Mouse (Mus musculus) intestine, embryonic 14.5 days (tissue): ENCODE data around the gene Cadm2. TPM values are rescaled to one million over a fixed set of nuclear protein-coding genes. Genes with fewer than 3 reads are reported as not detected.

Experiments used
- ATAC-seq: fragments of 200-750 bp; cut with Nextera tagmentation; replicated peaks from 2 replicates; pipeline ENCODE4 v1.8.0; 2017; ENCODE audit warnings: low read depth, moderate number of reproducible peaks, moderate TSS enrichment, moderate library complexity; ENCODE audit not compliant: low FRiP score, low TSS enrichment
- DNase-seq: peaks from one replicate; pipeline ENCODE4 v3.0.0-alpha.2; 2018; ENCODE audit warnings: low spot score
- H3K27ac ChIP-seq: fragments of 300-500 bp; sonication (generic); 2 replicates; pipeline ENCODE4 v1.5.1; 2014; ENCODE audit warnings: low read depth, mild to moderate bottlenecking, control low read depth
- H3K27me3 ChIP-seq: fragments of 300-500 bp; sonication (generic); replicated peaks from 2 replicates; pipeline ENCODE4 v1.6.1; 2014; ENCODE audit warnings: low read length, control low read depth; ENCODE audit not compliant: control insufficient read depth, insufficient read depth
- H3K36me3 ChIP-seq: fragments of 300-500 bp; sonication (generic); 2 replicates; pipeline ENCODE4 v1.6.1; 2014; ENCODE audit warnings: low read length, control low read depth; ENCODE audit not compliant: control insufficient read depth, insufficient read depth
- H3K4me1 ChIP-seq: fragments of 300-500 bp; sonication (generic); replicated peaks from 2 replicates; pipeline ENCODE4 v1.6.1; 2014; ENCODE audit warnings: low read length, control low read depth, mixed read lengths; ENCODE audit not compliant: control insufficient read depth, insufficient read depth
- H3K4me2 ChIP-seq: fragments of 300-500 bp; sonication (generic); 2 replicates; pipeline ENCODE4 v1.6.1; 2014; ENCODE audit warnings: low read length
- H3K4me3 ChIP-seq: fragments of 300-500 bp; sonication (generic); 2 replicates; pipeline ENCODE4 v1.5.1; 2014; ENCODE audit warnings: low read depth, low read length, control low read depth, mixed read lengths
- H3K9ac ChIP-seq: fragments of 300-500 bp; sonication (generic); 2 replicates; pipeline ENCODE4 v1.6.1; 2014; ENCODE audit warnings: mild to moderate bottlenecking, low read length
- H3K9me3 ChIP-seq: fragments of 300-500 bp; sonication (generic); 2 replicates; pipeline ENCODE4 v1.6.1; 2016; ENCODE audit warnings: low read length, control low read depth; ENCODE audit not compliant: control insufficient read depth
- WGBS: fragments of 180-500 bp; shearing (Covaris S2); extraction: QIAGEN DNeasy Blood & Tissue Kit; methylation state at CpG from one replicate; pipeline ENCODE4 v1.1.7; 2014; 5-methylcytosine and 5-hydroxymethylcytosine counted together
- polyA plus RNA-seq: library from polyadenylated mRNA; unstranded; fragments of >200 nt; fragmentation: Nextera tagmentation; extraction: Ambion mirVana; gene quantifications from 2 replicates; pipeline ENCODE4 v1.2.1, GENCODE M21; 2014

Gene Cadm2
- polyA plus RNA-seq, 1 experiment from 2014 or later, result 0.91 TPM

- H3K27ac ChIP-seq, result no peak overlapping the region
- H3K4me2 ChIP-seq, result no peak overlapping the region
- H3K4me1 ChIP-seq, result no peaks in the 10 kb centered on the region
- peaks cover 14% of the 10 kb centered on the region for H3K27me3 ChIP-seq
- no peak overlapping the region for H3K4me3 ChIP-seq
- H3K9me3 ChIP-seq, result 0 out of 2 replicates have a peak, but pooled peaks cover 7% of the 10 kb centered on the region
- DNase-seq, result no peak
- H3K9ac ChIP-seq, result no peak overlapping the region
- ATAC-seq, result no peak
- H3K36me3 ChIP-seq, result no peaks in the 10 kb centered on the region
- WGBS, result 40% methylated on average over 2 of the region's 2 CpGs
Observed at GRCm38 (mm10) chr16:67613876-67614275, 6.8 kb downstream of the Cadm2 start.

- Histone ChIP-seq H3K4me2 (no peak overlapping the region), H3K4me1 (no peaks in the 10 kb centered on the region), H3K9me3 (no peaks in the 10 kb centered on the region), H3K27ac (no peak overlapping the region), H3K4me3 (no peak overlapping the region), H3K36me3 (no peaks in the 10 kb centered on the region), H3K9ac (no peak overlapping the region), H3K27me3 (0 out of 2 replicates have a peak, but pooled peaks cover 2% of the 10 kb centered on the region)
- ATAC-seq (no peak), DNase-seq (no peak)
- 45% methylated on average over 7 of the region's 7 CpGs for WGBS
Observed at GRCm38 (mm10) chr16:67610904-67611681, 9.6 kb downstream of the Cadm2 start.

- Histone ChIP-seq H3K27ac (no peak overlapping the region), H3K27me3 (no peaks in the 10 kb centered on the region), H3K9me3 (no peaks in the 10 kb centered on the region), H3K9ac (no peak overlapping the region), H3K4me2 (no peak overlapping the region), H3K36me3 (no peaks in the 10 kb centered on the region), H3K4me1 (no peaks in the 10 kb centered on the region), H3K4me3 (no peak overlapping the region)
- DNase-seq, result no peak
- 54% methylated on average over 4 of the region's 4 CpGs for WGBS
- ATAC-seq, result no peak
Observed at GRCm38 (mm10) chr16:67609116-67609515, 11.6 kb downstream of the Cadm2 start.

- Histone ChIP-seq H3K27ac (no peak overlapping the region), H3K27me3 (no peaks in the 10 kb centered on the region), H3K4me1 (no peaks in the 10 kb centered on the region), H3K36me3 (no peaks in the 10 kb centered on the region), H3K4me3 (no peak overlapping the region), H3K9ac (no peak overlapping the region), H3K4me2 (no peak overlapping the region), H3K9me3 (no peaks in the 10 kb centered on the region)
- ATAC-seq, result no peak
- no peak for DNase-seq
- WGBS, result 65% methylated on average over 3 of the region's 3 CpGs
Observed at GRCm38 (mm10) chr16:67608499-67608898, 12.2 kb downstream of the Cadm2 start.

- H3K4me2 ChIP-seq, result no peak overlapping the region
- H3K27ac ChIP-seq, result no peak overlapping the region
- H3K36me3 ChIP-seq, result no peaks in the 10 kb centered on the region
- H3K4me1 ChIP-seq, result no peaks in the 10 kb centered on the region
- ATAC-seq, result no peak
- H3K27me3 ChIP-seq, result no peaks in the 10 kb centered on the region
- H3K9ac ChIP-seq, result no peak overlapping the region
- WGBS, result 80% methylated on average over 6 of the region's 6 CpGs
- H3K9me3 ChIP-seq, result no peaks in the 10 kb centered on the region
- no peak overlapping the region for H3K4me3 ChIP-seq
- DNase-seq, result no peak
Observed at GRCm38 (mm10) chr16:67605661-67606060, 15.0 kb downstream of the Cadm2 start.

GRCm38 (mm10) chr16:67599981-67600380, 20.7 kb downstream of the Cadm2 start:
- Histone ChIP-seq H3K27ac (no peak overlapping the region), H3K4me3 (no peak overlapping the region), H3K36me3 (no peaks in the 10 kb centered on the region), H3K9ac (no peak overlapping the region), H3K27me3 (no peaks in the 10 kb centered on the region), H3K4me2 (no peak overlapping the region), H3K4me1 (no peaks in the 10 kb centered on the region), H3K9me3 (no peaks in the 10 kb centered on the region)
- no peak for ATAC-seq
- no peak for DNase-seq
- 83% methylated on average over 9 of the region's 9 CpGs for WGBS

- ATAC-seq, result no peak
- Histone ChIP-seq H3K4me1 (no peaks in the 10 kb centered on the region), H3K9me3 (no peaks in the 10 kb centered on the region)
Observed at GRCm38 (mm10) chr16:67598841-67599240, 21.9 kb downstream of the Cadm2 start.

GRCm38 (mm10) chr16:67591015-67591414, 29.7 kb downstream of the Cadm2 start:
- H3K9me3 ChIP-seq, result no peaks in the 10 kb centered on the region
- no peaks in the 10 kb centered on the region for H3K36me3 ChIP-seq
- no peak overlapping the region for H3K9ac ChIP-seq
- no peaks in the 10 kb centered on the region for H3K4me1 ChIP-seq
- ATAC-seq (no peak), DNase-seq (no peak)
- no peak overlapping the region for H3K4me3 ChIP-seq
- no peak overlapping the region for H3K4me2 ChIP-seq
- H3K27ac ChIP-seq, result no peak overlapping the region
- no peaks in the 10 kb centered on the region for H3K27me3 ChIP-seq
- 88% methylated on average over 6 of the region's 6 CpGs for WGBS

More at GRCm38 (mm10) chr16:67598841-67599240, 21.9 kb downstream of the Cadm2 start:
- Histone ChIP-seq H3K4me3 (no peak overlapping the region), H3K36me3 (no peaks in the 10 kb centered on the region), H3K4me2 (no peak overlapping the region), H3K27me3 (no peaks in the 10 kb centered on the region), H3K9ac (no peak overlapping the region), H3K27ac (no peak overlapping the region)
- WGBS, result 66% methylated on average over 4 of the region's 4 CpGs
- DNase-seq, result no peak
